Mouse (Mus musculus) layer of hippocampus, postnatal 36 days (tissue): ENCODE results near the gene Gpm6b. TPM values are rescaled to one million over a fixed set of nuclear protein-coding genes. Genes with fewer than 3 reads are reported as not detected.

Source experiments
- DNase-seq, 2 experiments: peaks; one replicate each; pipeline ENCODE4 v3.0.0; 2022
- total RNA-seq, 2 experiments: library from RNA; stranded (reverse); gene quantifications; 2 replicates each; pipeline ENCODE4 v1.2.3; 2021

The Gpm6b gene
- total RNA-seq, 2 experiments from 2014 or later: 698 to 732 TPM

- no peak for DNase-seq
These were observed 120.2 kb downstream of the Gpm6b start for GRCm38 (mm10) chrX:166358955-166359354.

GRCm38 (mm10) chrX:166359927-166360440, 121.3 kb downstream of the Gpm6b start:
- no peak for DNase-seq

- peak in 1 of 2 experiments; percentile 28 for DNase-seq
These were observed 121.7 kb downstream of the Gpm6b start for GRCm38 (mm10) chrX:166360455-166360854.

GRCm38 (mm10) chrX:166365458-166366213, 126.9 kb downstream of the Gpm6b start:
- DNase-seq: no peak

- no peak for DNase-seq
These were observed 138.1 kb downstream of the Gpm6b start for GRCm38 (mm10) chrX:166376681-166377328.

GRCm38 (mm10) chrX:166378652-166379051, 139.9 kb downstream of the Gpm6b start:
- DNase-seq: no peak

GRCm38 (mm10) chrX:166383606-166384005, 144.9 kb downstream of the Gpm6b start:
- DNase-seq: no peak

GRCm38 (mm10) chrX:166384935-166385334, 146.2 kb downstream of the Gpm6b start:
- DNase-seq: no peak

GRCm38 (mm10) chrX:166386656-166387055, 147.9 kb downstream of the Gpm6b start:
- DNase-seq: no peak

- DNase-seq: no peak
These were observed 155.0 kb downstream of the Gpm6b start for GRCm38 (mm10) chrX:166393753-166394152.

GRCm38 (mm10) chrX:166407865-166408264, 169.2 kb downstream of the Gpm6b start:
- no peak for DNase-seq

GRCm38 (mm10) chrX:166416196-166416595, 177.5 kb downstream of the Gpm6b start:
- DNase-seq: no peak

- no peak for DNase-seq
These were observed 196.1 kb downstream of the Gpm6b start for GRCm38 (mm10) chrX:166434812-166435211.

Other genes with a start within 250 kb of the Gpm6b start
- gene Gemin8, start 68.5 kb upstream of the Gpm6b start, total RNA-seq: 10 to 100 TPM in 1 of 2 experiments, 1 to 10 TPM in 1; 9.9 to 13.6 TPM
- gene Trappc2, start 201.7 kb downstream of the Gpm6b start, total RNA-seq: 10 to 100 TPM; 57.7 to 59.9 TPM
- 1 to 10 TPM; 4.6 to 4.8 TPM for gene Ofd1, start 201.8 kb downstream of the Gpm6b start, total RNA-seq
- gene Rab9, start 241.0 kb downstream of the Gpm6b start, total RNA-seq: 10 to 100 TPM; 37.8 to 38.7 TPM